Mouse (Mus musculus): Measurements from ENCODE around the gene Zdhhc24. TPM values are rescaled to one million over a fixed set of nuclear protein-coding genes. Genes with fewer than 3 reads are reported as not detected.

Gene Zdhhc24
- polyA plus RNA-seq, 1 experiment from 2014 or later, result 7.9 TPM

DNA sequence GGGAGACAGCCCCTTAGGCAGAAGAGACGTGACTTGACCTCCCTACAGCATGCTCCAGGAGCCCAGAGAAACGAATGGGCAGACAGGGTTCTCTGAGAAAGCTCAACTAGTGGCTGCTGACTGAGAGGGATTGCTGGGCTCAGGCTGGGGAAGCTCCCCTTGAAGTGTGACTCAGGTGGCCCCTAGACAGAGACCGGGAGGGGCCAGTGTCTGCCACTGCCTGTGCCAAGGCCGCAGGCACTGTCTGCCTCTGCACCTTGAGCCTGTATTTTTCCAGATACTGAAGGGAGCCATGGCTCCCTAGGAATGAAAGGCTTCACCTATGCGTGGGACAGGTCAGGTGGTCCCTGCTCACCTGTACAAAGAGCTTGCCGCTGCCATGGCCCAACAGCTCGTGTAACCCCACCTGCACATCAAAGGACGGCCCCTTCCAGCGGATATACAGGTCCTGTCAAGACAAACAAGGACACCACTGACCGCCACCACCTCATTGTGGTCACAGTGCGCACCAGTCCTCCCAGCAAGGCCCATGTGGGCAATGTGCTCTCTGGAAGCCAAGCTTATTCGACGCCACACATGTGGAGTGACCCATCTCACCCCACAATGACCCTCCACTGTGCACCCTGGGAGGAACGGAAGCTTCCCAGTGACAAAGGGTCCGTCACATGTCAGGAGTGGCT is 37.6 kb downstream of the Zdhhc24 start:
- no peak overlapping the region for H3K27ac ChIP-seq (ENCODE audit: low read depth)
- no peak overlapping the region for H3K9ac ChIP-seq
- no peak for DNase-seq
- H3K4me2 ChIP-seq, result no peak overlapping the region
- no peak for TF ChIP-seq CTCF (IDR thresholded peaks at IDR 0.05; ENCODE audit: low read depth)
- no peak for ATAC-seq (ENCODE audit: insufficient read depth)
- peaks cover 98% of the 10 kb centered on the region for H3K36me3 ChIP-seq (ENCODE audit: insufficient read depth)
- H3K4me1 ChIP-seq (ENCODE audit: insufficient read depth), result no peaks in the 10 kb centered on the region
- H3K27me3 ChIP-seq (ENCODE audit: insufficient read depth, low read length), result no peaks in the 10 kb centered on the region
- WGBS, result 91% methylated on average over 15 of the region's 15 CpGs
- H3K4me3 ChIP-seq (ENCODE audit: low read depth, low read length), result no peak overlapping the region
- no peaks in the 10 kb centered on the region for H3K9me3 ChIP-seq (ENCODE audit: low read depth, low read length)

DNA sequence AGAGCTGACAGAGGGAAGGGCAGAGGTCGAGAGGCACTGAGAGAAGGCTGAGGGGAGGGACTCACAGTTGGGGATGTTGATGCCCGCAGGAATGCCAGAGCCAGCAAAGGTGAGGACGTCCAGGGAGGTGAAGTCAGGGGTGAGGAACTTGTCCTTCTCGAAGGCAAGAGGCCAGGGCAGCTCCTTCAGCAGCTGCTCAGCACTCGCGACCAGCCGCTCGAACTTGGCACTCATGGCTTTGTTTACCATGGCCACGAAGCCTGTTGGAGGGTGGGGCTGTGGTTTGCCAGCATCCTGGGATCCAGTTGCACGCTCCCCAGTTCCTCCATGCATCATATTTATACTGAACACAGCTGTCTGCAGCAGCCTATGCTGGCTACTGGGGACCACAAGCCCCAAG is 38.4 kb downstream of the Zdhhc24 start:
- Histone ChIP-seq H3K36me3 (ENCODE audit: insufficient read depth) (peaks cover 98% of the 10 kb centered on the region), H3K27ac (ENCODE audit: low read depth) (no peak overlapping the region), H3K4me2 (no peak overlapping the region), H3K9me3 (ENCODE audit: low read depth, low read length) (no peaks in the 10 kb centered on the region), H3K4me1 (ENCODE audit: insufficient read depth) (no peaks in the 10 kb centered on the region), H3K4me3 (ENCODE audit: low read depth, low read length) (no peak overlapping the region), H3K9ac (no peak overlapping the region), H3K27me3 (ENCODE audit: insufficient read depth, low read length) (no peaks in the 10 kb centered on the region)
- WGBS, result 76% methylated on average over 10 of the region's 10 CpGs
- ATAC-seq (ENCODE audit: insufficient read depth) (no peak), DNase-seq (no peak)
- TF ChIP-seq CTCF (IDR thresholded peaks at IDR 0.05; ENCODE audit: low read depth), result no peak

DNA sequence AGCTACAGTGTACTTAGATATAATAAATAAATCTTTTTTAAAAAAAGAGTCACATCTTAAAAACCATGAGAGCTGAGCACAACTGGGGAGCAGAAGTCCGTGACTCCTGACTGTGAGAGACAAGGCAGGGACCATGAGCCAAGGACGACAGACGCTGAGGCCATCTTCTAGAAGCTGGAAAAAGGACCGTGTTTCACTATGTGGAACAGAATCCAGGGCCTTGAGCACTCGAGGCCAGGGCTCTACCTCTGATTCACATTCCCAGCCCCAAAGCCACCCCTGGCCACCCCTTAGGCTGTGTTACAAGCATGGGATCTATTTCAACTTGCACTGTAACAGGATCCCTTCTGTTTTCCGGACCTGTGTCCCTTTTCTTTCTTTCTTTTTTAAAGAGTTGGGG is 41.2 kb downstream of the Zdhhc24 start:
- no peak for TF ChIP-seq CTCF (IDR thresholded peaks at IDR 0.05; ENCODE audit: low read depth)
- Histone ChIP-seq H3K4me1 (ENCODE audit: insufficient read depth) (no peaks in the 10 kb centered on the region), H3K4me3 (ENCODE audit: low read depth, low read length) (no peak overlapping the region), H3K9me3 (ENCODE audit: low read depth, low read length) (no peaks in the 10 kb centered on the region), H3K9ac (no peak overlapping the region), H3K4me2 (no peak overlapping the region), H3K36me3 (ENCODE audit: insufficient read depth) (peaks cover 98% of the 10 kb centered on the region), H3K27ac (ENCODE audit: low read depth) (no peak overlapping the region), H3K27me3 (ENCODE audit: insufficient read depth, low read length) (no peaks in the 10 kb centered on the region)
- 78% methylated on average over 6 of the region's 6 CpGs for WGBS
- no peak for DNase-seq
- no peak for ATAC-seq (ENCODE audit: insufficient read depth)

DNA sequence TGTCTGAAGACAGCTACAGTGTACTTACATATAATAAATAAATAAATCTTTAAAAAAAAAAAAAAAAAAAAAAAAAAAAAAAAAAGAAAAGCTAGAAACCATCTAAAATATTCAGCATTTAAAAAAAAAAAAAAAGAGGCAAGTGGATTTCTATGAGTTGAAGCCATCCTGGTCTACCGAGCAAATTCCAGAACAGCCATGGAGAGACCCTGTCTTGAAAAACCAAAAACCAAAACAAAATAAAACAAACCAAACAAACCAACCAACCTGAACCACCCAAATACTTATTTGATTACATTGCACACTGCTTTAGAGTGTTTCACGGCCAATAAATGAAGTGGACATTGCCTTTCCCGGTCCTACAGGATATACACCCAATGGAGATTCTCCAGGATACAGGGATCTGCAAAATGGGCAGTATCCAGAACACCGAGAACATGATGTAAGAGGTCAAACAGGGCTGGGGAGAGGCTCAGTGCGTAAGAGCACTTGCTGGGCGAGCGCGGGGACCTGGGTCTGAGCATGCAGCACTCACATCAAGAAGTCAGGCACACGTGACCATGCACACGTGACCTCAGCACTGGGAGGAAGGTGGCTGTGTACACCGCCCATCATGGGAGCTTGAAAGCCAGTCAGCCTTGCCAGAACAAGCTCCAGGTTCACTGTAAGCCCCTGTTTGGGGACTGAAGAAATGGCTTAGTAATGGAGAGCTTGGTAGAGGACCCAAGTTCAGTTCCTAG is 46.8 kb downstream of the Zdhhc24 start:
- ATAC-seq (ENCODE audit: insufficient read depth) (no peak), DNase-seq (no peak)
- Histone ChIP-seq H3K4me2 (no peak overlapping the region), H3K36me3 (ENCODE audit: insufficient read depth) (peaks cover 45% of the 10 kb centered on the region), H3K9ac (no peak overlapping the region), H3K9me3 (ENCODE audit: low read depth, low read length) (no peaks in the 10 kb centered on the region), H3K4me3 (ENCODE audit: low read depth, low read length) (no peak overlapping the region), H3K4me1 (ENCODE audit: insufficient read depth) (peaks cover 9% of the 10 kb centered on the region), H3K27ac (ENCODE audit: low read depth) (no peak overlapping the region), H3K27me3 (ENCODE audit: insufficient read depth, low read length) (no peaks in the 10 kb centered on the region)
- TF ChIP-seq CTCF (IDR thresholded peaks at IDR 0.05; ENCODE audit: low read depth), result no peak
- WGBS, result 95% methylated on average over 11 of the region's 11 CpGs

DNA sequence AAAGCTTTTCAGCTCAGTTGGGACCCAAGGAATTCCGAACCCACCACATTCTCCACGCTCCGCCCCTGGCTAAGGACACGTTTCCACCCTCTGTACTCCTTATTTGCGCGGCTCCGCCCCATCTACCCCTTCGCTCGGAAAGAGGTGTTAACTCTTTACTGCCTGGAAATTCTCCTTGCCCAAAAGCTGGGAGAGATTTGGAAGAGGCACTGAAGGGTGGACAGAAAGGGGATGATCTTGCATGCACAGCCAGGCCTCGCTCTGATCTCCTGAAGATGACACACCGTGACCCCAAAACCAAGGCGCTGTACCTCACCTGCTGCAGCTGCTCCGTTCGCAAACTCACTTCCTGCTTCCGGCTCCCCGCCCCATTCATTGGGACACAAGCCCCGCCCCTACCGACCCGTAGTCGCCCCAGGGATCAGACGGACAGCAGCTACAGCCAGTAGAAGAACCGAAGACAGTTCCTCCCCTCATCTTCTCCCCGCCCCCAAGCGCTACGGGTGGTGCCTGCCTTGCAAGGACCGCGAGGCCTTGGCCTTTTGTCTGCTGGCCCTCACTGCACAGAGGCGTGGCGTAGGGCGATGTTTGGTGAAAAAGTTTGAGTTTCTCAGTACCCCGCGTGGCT is 49.5 kb downstream of the Zdhhc24 start, which contains the start of gene Dpp3:
Gene Dpp3, minus strand, starts transcription at position 384 of the 628 bp plus-strand sequence.
- peaks cover 18% of the 10 kb centered on the region for H3K36me3 ChIP-seq (ENCODE audit: insufficient read depth)
- DNase-seq (peak; percentile 99), ATAC-seq (ENCODE audit: insufficient read depth) (peak; percentile 99)
- H3K9ac ChIP-seq, result peak within 1 kb of the TSS; percentile 64
- peak within 1 kb of the TSS; percentile 83 for H3K4me2 ChIP-seq
- peak within 1 kb of the TSS; percentile 77 for H3K27ac ChIP-seq (ENCODE audit: low read depth)
- H3K4me3 ChIP-seq (ENCODE audit: low read depth, low read length), result peak within 1 kb of the TSS; percentile 62
- H3K9me3 ChIP-seq (ENCODE audit: low read depth, low read length), result no peaks in the 10 kb centered on the region
- H3K4me1 ChIP-seq (ENCODE audit: insufficient read depth), result peaks cover 9% of the 10 kb centered on the region
- WGBS, result under 1% methylated on average over 32 of the region's 32 CpGs
- no peak for TF ChIP-seq CTCF (IDR thresholded peaks at IDR 0.05; ENCODE audit: low read depth)
- H3K27me3 ChIP-seq (ENCODE audit: insufficient read depth, low read length), result no peaks in the 10 kb centered on the region

DNA sequence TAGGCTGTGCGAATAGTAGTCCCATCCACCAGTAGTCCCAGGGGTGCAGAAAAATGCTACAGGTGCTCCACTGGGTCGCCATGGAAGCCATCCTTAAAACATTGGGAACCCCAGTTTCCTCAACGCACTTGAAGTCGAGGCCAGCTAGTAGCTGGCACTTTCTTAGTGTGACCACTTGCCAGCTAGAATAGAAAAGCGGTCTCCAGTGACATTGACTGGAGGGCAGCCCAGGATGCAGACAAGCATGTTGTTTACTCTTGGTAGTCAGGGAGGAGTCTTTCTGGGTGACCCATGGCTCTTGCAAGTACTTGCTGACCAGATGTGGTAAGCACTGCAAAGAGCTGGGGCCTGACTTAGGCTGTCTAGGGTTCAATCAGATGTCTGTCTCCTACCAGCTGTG is 50.3 kb downstream of the Zdhhc24 start:
- Histone ChIP-seq H3K9me3 (ENCODE audit: low read depth, low read length) (no peaks in the 10 kb centered on the region), H3K4me1 (ENCODE audit: insufficient read depth) (peaks cover 9% of the 10 kb centered on the region), H3K36me3 (ENCODE audit: insufficient read depth) (peaks cover 10% of the 10 kb centered on the region), H3K9ac (peak overlapping the region; percentile 64), H3K27me3 (ENCODE audit: insufficient read depth, low read length) (no peaks in the 10 kb centered on the region), H3K4me3 (ENCODE audit: low read depth, low read length) (peak overlapping the region; percentile 62), H3K4me2 (peak overlapping the region; percentile 83), H3K27ac (ENCODE audit: low read depth) (peak overlapping the region; percentile 77)
- DNase-seq, result peak; percentile 11
- no peak for ATAC-seq (ENCODE audit: insufficient read depth)
- 56% methylated on average over 5 of the region's 5 CpGs for WGBS
- no peak for TF ChIP-seq CTCF (IDR thresholded peaks at IDR 0.05; ENCODE audit: low read depth)

Other genes starting within 250 kb of the Zdhhc24 start
- gene Gm960, start 180.0 kb upstream of the Zdhhc24 start, polyA plus RNA-seq (2014; fragmentation: Nextera tagmentation; extraction: Ambion mirVana), result 2.3 and 2.9 TPM in 2 replicates
- 1.3 and 1.4 TPM in 2 replicates for gene Sptbn2, start 167.5 kb upstream of the Zdhhc24 start, polyA plus RNA-seq (2014; fragmentation: Nextera tagmentation; extraction: Ambion mirVana)
- gene Rbm4b, start 122.2 kb upstream of the Zdhhc24 start, polyA plus RNA-seq (2014; fragmentation: Nextera tagmentation; extraction: Ambion mirVana), result 54.4 and 65.1 TPM in 2 replicates
- gene Rbm4, start 84.8 kb upstream of the Zdhhc24 start, polyA plus RNA-seq (2014; fragmentation: Nextera tagmentation; extraction: Ambion mirVana), result 62.8 and 69.6 TPM in 2 replicates
- 20.5 and 25.3 TPM in 2 replicates for gene Gm21992, start 67.1 kb upstream of the Zdhhc24 start, polyA plus RNA-seq (2014; fragmentation: Nextera tagmentation; extraction: Ambion mirVana)
- gene Rbm14, start 67.0 kb upstream of the Zdhhc24 start, polyA plus RNA-seq (2014; fragmentation: Nextera tagmentation; extraction: Ambion mirVana), result 95.8 and 101 TPM in 2 replicates
- gene Ccs, start 39.3 kb upstream of the Zdhhc24 start, polyA plus RNA-seq (2014; fragmentation: Nextera tagmentation; extraction: Ambion mirVana), result 47.2 and 47.7 TPM in 2 replicates
- 0.05 TPM in 2 replicates for gene Ccdc87, start 39.3 kb upstream of the Zdhhc24 start, polyA plus RNA-seq (2014; fragmentation: Nextera tagmentation; extraction: Ambion mirVana)
- gene Ctsf, start 23.5 kb upstream of the Zdhhc24 start, polyA plus RNA-seq (2014; fragmentation: Nextera tagmentation; extraction: Ambion mirVana), result 13.8 and 17.3 TPM in 2 replicates
- 1.5 and 1.6 TPM in 2 replicates for gene Actn3, start 759 bp upstream of the Zdhhc24 start, polyA plus RNA-seq (2014; fragmentation: Nextera tagmentation; extraction: Ambion mirVana)
- gene Bbs1, start 28.0 kb downstream of the Zdhhc24 start, polyA plus RNA-seq (2014; fragmentation: Nextera tagmentation; extraction: Ambion mirVana), result 7.6 and 8.0 TPM in 2 replicates
- gene Dpp3, start 49.6 kb downstream of the Zdhhc24 start, polyA plus RNA-seq (2014; fragmentation: Nextera tagmentation; extraction: Ambion mirVana), result 84.0 and 88.6 TPM in 2 replicates
- gene Peli3, start 64.5 kb downstream of the Zdhhc24 start, polyA plus RNA-seq (2014; fragmentation: Nextera tagmentation; extraction: Ambion mirVana), result 1.6 TPM in 2 replicates
- gene Mrpl11, start 83.5 kb downstream of the Zdhhc24 start, polyA plus RNA-seq (2014; fragmentation: Nextera tagmentation; extraction: Ambion mirVana), result 120 TPM in 2 replicates
- 0.05 TPM in 1 of 2 replicates, not detected in the other for gene Npas4, start 111.6 kb downstream of the Zdhhc24 start, polyA plus RNA-seq (2014; fragmentation: Nextera tagmentation; extraction: Ambion mirVana)
- 3.1 and 3.4 TPM in 2 replicates for gene Slc29a2, start 145.2 kb downstream of the Zdhhc24 start, polyA plus RNA-seq (2014; fragmentation: Nextera tagmentation; extraction: Ambion mirVana)
- gene B4gat1, start 160.2 kb downstream of the Zdhhc24 start, polyA plus RNA-seq (2014; fragmentation: Nextera tagmentation; extraction: Ambion mirVana), result 45.8 and 47.9 TPM in 2 replicates
- 1.3 and 1.8 TPM in 2 replicates for gene AC124502.3, start 160.2 kb downstream of the Zdhhc24 start, polyA plus RNA-seq (2014; fragmentation: Nextera tagmentation; extraction: Ambion mirVana)
- gene Brms1, start 162.7 kb downstream of the Zdhhc24 start, polyA plus RNA-seq (2014; fragmentation: Nextera tagmentation; extraction: Ambion mirVana), result 43.4 and 48.0 TPM in 2 replicates
- 4.0 and 5.9 TPM in 2 replicates for gene Rin1, start 171.8 kb downstream of the Zdhhc24 start, polyA plus RNA-seq (2014; fragmentation: Nextera tagmentation; extraction: Ambion mirVana)
- 105 and 110 TPM in 2 replicates for gene Cd248, start 189.4 kb downstream of the Zdhhc24 start, polyA plus RNA-seq (2014; fragmentation: Nextera tagmentation; extraction: Ambion mirVana)
- gene Tmem151a, start 206.9 kb downstream of the Zdhhc24 start, polyA plus RNA-seq (2014; fragmentation: Nextera tagmentation; extraction: Ambion mirVana), result 3.1 and 4.4 TPM in 2 replicates
- 99.2 and 105 TPM in 2 replicates for gene Yif1a, start 209.9 kb downstream of the Zdhhc24 start, polyA plus RNA-seq (2014; fragmentation: Nextera tagmentation; extraction: Ambion mirVana)
- gene Cnih2, start 219.9 kb downstream of the Zdhhc24 start, polyA plus RNA-seq (2014; fragmentation: Nextera tagmentation; extraction: Ambion mirVana), result 14.8 and 15.3 TPM in 2 replicates
- 278 and 289 TPM in 2 replicates for gene Rab1b, start 228.4 kb downstream of the Zdhhc24 start, polyA plus RNA-seq (2014; fragmentation: Nextera tagmentation; extraction: Ambion mirVana)
- 20.4 and 24.8 TPM in 2 replicates for gene Klc2, start 239.9 kb downstream of the Zdhhc24 start, polyA plus RNA-seq (2014; fragmentation: Nextera tagmentation; extraction: Ambion mirVana)